Mouse (Mus musculus): ENCODE measurements around the gene Tmem219.

DNA sequence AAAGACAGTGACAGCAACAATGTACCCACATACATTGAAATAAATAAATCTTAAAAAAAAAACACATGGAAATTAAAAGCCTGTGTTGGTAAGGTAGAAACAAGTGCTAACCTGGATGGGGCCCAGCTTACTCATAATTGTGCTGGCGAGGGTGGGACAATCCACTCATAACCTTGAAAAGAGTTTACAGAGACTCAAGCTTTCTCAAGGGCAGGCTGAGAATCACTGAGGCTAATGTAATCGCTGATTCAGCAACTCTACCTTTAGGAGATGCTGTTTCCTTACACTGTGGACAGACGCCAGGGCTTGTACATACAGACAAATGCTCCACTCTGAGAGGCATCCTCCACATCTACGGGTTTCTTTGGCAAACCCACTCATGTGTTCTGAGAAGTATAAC is 2.7 kb downstream of the Tmem219 start:
- TF ChIP-seq CTCF (IDR thresholded peaks at IDR 0.05; ENCODE audit: control insufficient read depth, insufficient read depth, low read length) (no peak), POLR2A (IDR thresholded peaks at IDR 0.05; ENCODE audit: borderline replicate concordance, control insufficient read depth, low read depth, low read length) (no peak)

Measured in bone marrow, adult 2 months (tissue).